Mouse (Mus musculus): ENCODE data around the gene Ggta1.
A peak's percentile ranks its signal among the peaks of the same experiment; 100 is the strongest.

Ggta1 gene

DNA sequence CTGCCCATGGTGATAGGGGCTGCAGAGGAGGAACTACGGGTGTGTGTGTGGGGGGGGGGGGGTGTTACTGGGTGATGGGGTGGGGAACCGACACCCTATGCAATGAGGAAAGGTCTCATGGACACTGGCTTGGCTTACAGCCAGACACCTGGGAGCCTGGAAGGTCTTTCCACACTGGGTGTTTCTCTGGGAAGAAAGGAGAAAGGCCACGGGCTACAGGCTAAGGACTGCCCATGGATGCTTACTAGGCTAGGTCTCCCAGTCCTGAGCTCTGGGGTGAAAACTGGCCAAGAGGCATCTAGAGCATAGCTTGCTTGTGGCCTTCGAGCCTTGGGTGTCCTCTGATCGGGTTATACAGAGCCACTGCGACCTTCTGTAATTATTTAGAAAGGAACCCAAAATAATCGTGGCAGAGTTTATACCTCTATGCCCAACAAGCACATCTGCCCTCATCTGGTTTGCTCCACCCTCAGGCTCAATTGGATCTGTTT, at the start of gene Ggta1:
TSS of gene Ggta1 (minus strand) at position 441 of the 491 bp plus-strand sequence.
- peak in 1 of 2 experiments; percentile 70 for DNase-seq (ENCODE audit: low spot score in 2 of 2)

DNA sequence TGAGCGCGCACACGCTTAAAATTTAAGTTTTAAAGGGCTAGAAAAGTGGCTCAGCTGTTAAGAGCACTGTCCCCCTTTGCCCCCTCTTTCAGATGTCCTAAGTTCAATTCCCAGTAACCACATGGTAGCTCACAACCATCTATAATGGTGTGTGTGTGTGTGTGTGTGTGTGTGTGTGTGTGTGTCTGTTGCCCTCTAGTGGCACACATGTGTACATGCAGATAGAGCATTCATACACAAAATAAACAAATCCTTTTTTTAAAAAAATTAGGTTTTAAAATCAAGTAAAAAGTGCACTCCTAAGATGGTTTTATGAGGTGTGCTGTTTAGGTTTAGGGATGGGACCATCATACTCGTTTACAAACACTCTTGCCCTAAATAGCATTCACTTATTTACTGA, 49.2 kb upstream of the Ggta1 start:
- DNase-seq (ENCODE audit: low spot score in 2 of 2), result no peak

DNA sequence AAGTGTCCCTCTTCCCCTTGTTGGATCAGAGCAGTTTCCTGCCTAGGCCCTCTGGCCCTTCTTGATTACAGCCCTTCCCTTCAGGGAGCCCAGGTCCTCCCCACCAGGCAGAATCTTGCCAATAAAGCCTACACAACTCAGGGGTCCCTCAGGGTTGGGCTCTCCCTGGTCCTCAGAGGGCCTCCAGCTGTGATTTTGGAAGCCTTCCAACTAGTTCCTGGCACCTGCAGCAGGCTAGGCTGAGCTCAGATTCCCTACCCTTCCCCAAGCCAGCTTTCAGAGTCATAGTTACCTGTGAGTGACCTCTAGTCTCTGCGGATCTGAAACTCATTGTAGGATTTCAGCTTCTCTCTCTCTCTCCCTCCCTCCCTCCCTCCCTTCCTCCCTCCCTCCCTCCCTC, 47.9 kb upstream of the Ggta1 start:
- DNase-seq (ENCODE audit: low spot score in 2 of 2), result no peak

DNA sequence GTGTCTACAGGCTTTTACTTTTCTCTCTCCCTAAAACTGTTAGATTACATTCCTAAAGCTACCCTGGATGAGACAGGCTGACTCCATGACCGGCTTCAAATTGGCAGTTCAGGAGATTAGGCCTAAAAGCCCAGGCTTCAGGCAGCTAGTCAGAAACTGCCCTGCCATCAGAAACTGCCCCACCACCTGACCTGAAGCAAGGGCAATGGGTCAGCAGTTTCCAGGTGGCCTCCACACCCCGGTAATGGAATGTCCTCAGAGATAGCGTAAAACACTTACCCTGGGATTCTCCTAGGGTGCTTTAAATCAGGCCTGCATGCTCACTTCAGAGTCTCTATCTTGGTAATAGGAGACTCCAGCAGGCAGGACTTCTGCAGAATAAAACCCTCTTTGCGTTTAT, 46.9 kb upstream of the Ggta1 start:
- no peak for DNase-seq (ENCODE audit: low spot score in 2 of 2)

DNA sequence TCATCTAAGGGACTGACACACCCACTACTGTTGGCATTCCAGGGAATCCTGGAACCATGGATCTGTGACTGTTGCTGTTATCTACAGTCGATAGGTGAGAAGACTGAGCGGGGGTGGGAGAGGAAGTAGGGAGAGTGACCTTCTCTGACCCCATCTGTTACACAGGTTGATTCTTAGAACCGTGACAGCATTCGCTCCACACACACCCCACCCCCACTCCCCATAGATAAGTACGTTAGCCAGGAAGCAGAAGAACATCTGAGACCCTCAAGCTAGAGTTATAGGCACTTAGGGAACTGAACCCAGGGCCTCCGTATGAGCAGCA, 46.3 kb upstream of the Ggta1 start:
- DNase-seq (ENCODE audit: low spot score in 2 of 2), result no peak

DNA sequence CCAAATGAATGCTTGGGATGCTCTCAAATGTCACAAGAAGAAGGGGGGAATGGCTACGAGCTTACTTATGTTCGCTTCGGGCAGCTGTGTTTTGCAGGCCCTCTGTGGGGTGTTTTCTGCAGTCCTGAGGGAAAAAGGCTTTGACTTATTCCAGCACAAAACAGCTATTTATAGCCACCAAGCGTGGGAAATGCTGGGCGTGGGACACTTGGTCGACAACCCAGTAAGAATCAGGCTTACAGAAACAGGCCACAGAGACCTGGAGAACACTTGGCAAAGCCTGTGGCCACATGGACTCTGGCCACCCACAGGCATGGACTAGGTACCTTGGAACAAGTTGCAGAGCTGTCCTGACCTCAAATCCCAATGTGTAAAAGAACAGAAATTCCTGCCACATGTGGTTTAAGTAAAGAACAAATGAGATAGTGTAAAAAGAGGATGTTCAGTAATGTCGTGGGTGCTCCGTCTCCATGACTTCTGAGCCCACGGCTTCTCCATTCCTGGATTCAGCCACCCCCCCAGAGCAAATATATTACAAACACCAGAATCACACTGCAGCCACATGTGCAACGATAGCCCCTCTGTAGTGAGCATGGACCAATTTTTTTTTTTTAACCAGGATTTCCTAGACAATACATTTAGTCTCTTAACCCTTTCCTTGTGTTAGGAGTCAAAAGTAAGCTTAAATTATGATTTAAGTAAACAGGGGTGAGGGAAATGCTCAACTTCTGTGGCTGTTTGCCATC, 45.7 kb upstream of the Ggta1 start:
- DNase-seq (ENCODE audit: low spot score in 2 of 2), result no peak

DNA sequence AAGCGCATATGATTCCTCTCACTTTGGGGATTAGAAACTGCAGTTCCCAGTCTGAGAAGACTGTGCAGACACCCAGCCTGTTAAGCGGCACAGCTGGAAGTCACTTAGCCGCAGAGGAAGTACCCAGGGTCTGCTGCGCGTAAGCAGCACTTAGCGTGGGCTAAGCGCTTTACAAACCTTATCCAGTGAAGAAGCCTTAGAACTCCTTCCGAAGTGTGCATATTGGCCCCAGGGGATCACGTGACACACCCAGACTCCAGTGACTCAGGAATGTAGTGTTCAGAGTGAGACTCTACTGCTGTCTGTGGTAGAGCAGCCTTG, 44.1 kb upstream of the Ggta1 start:
- DNase-seq (ENCODE audit: low spot score in 2 of 2), result peak in 1 of 2 experiments; percentile 40

DNA sequence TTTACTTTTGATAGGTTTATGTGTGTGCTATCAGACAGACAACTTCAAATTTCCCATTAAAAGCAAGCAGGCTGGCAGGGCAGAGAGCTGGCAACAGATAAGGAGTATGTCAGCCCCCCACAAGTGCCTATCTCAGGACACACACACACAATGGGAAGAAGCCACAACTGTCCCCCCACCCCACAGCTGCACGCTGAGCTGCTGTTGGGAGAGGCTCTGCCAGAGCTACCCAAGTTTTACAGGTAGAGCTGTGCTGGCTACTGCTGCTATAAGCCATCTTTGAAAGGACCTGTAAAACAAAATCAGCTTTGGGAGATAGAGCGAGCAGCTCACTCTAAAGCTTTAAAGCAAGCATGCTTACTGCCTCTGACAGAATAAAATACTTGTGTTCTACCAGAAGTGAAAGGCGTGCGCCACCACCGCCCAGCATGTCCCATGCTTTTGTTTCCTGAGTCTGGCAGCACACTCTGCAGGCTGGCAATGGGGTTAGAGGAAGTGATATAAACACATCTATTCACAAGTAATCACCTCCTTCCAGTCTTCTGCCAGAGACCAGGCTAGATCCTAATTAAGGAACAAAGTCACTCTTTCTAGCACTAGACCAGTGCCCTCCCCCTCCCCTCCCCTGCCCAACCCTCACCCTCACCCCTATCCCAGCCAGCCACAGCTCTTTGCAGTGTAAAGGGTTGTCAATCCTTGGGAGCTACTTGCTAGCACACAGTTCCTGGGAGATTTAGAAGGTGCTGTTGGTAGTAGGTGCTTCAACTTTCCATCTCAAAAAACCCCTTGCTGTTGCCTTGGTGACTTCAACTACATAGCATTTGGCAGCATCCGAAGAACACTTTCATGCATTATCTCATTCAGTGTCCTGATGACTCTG, 43.5 kb upstream of the Ggta1 start:
- DNase-seq (ENCODE audit: low spot score in 2 of 2), result peak in 1 of 2 experiments; percentile 48

DNA sequence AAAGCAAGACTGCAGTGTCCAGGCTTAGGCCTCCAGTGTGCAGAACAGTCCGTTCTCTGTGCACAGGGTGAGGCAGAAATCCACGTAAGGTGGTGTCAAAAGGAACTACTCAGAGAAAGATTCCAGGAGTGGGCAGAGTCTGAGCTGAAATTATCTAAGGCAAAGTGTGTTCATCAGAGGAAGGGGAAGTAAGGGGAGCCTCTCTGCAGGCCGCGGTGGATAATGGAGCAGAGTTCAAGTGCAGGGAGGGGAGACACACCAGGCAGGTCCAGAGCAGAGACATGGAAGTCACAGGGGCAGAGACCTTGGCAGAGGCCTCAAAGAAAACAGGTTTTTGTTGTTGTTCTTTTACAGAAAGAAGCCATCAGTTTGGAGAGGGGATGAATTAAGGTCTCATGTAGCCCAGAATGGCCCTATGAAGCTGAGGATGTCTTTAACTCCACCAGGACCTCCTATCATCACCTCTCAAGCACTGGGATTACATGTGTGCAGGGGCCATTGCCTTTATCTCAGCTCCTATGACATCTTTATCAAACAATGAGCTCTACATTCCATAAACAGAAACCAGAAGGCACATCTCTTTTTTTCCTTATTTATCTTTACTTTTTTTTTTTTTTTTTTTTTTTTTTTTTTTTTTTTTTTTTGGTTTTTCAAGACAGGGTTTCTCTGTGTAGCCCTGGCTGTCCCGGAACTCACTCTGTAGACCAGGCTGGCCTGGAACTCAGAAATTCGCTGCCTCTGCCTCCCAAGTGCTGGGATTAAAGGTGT, 42.7 kb upstream of the Ggta1 start:
- no peak for DNase-seq (ENCODE audit: low spot score in 2 of 2)

DNA sequence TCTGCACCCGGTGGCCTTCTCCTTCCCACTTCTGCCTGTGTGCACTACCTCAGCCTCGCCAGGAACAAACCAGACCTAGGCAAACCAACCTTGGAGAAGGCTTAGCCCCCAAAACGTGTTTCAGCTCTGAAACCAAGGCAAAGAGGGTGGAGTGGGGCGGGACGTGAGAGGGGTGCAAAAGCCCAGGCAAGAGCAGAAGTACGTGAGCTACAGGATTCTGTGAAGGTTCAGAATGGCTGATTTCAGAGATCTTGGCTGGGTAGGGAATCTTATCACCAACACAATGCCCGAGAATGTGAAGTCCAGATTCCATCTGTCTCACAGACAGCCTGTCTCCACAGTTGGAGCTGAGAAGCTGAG, 41.4 kb upstream of the Ggta1 start:
- DNase-seq (ENCODE audit: low spot score in 2 of 2), result peak; percentile 42 to 74

DNA sequence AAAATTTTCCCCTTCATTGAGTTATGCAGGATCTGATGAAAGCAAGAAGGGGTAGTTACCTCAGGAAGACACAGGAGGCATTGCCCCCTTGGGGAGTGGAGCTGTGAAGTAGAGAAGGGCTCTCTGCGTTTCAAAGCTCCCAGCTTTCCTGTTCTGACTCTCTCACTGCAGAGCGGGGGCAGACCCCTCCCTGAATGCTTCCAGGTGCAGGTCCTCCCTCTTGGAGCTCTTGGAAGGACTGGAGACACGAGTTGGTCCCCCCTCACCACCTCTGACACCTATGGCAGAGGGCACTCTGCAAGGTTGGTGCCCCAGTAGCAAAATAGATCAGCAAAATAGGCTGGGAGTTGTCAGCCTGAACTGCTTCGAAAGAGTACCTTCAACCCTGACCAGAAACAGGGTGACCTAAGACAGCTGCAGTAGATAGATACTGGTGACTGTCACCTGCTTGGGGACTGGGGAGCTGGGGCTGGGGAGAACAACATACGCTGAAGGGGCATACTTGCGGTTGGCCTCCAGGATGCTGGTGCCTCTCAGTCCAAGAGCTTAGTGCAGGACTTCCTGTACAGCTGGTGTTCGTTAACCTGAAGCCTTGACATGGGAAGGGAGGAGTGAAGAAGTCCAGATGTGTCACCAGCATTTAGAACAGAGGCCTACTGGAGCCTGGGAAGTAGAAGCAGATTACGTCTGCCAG, 40.8 kb upstream of the Ggta1 start:
- DNase-seq (ENCODE audit: low spot score in 2 of 2), result peak; percentile 47 to 72

DNA sequence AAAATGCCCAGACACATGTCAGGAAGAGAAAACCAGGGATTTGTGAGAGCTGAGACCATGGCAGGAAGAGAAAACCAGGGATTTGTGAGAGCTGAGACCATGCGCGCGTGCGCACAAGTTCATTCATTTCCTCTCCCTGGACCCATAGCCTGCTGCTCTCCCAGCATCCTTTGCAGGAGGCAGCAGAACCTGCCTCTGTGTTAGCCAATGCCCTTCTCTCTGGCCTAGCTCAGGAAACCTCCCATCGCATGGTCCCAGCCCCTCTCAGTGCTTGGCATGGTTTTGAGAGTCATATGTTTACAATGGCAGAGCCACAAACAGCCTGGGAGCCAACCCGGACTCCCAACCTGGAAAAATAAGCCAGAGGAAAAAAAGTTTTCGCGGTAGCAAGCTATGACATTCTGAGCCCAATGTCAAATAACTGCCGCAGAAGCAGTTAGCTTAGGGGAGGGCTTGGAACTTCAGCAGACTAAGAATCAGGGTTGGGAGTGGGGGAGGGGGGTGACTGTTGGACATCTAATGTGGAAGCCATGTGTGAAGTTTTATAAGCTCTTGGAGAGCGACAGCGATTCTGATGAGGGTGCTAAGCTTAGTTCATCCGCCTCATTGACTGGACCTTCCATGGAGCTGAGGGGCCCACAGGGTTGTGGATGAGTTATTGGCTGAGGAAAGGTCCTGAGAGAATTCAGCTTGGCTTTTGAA, 40.1 kb upstream of the Ggta1 start:
- DNase-seq (ENCODE audit: low spot score in 2 of 2), result no peak

DNA sequence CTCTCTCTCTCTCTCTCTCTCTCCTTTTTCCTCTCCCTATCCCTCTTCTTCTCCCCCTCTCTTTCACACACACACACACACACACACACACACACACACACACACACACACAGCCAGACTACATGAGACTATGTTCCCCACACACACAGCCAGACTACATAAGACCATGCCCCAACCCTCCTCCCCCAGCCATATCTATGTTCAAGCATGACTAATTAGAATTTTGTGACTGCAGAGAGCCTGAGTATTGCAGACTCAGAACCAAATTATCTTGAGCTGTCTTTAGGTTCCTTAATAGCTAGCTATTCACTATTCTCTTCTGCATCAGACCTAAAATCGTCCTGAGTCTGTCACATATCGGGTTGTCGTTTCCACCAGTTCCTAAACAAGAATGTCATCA, 39.5 kb upstream of the Ggta1 start:
- DNase-seq (ENCODE audit: low spot score in 2 of 2), result no peak

DNA sequence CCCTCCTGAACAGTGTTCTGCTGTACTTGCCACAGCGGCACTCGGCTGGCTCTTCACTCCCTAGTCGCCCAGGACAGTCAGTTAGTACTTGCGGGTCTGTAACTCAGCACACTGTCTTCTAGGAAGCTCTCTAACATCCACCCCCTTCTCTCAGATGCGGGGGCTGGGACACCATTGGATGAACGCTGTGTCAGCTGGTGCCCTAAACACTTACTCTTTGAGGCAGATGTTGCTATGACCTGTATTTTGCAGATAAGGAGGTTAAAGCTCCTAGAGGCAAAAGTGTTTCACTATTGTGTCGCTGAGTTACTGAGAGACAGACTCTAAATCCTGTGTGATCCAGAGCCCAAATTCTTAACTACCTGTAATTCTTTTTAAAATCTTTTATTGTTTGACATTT, 36.4 kb upstream of the Ggta1 start:
- DNase-seq (ENCODE audit: low spot score in 2 of 2), result peak in 1 of 2 experiments; percentile 25

DNA sequence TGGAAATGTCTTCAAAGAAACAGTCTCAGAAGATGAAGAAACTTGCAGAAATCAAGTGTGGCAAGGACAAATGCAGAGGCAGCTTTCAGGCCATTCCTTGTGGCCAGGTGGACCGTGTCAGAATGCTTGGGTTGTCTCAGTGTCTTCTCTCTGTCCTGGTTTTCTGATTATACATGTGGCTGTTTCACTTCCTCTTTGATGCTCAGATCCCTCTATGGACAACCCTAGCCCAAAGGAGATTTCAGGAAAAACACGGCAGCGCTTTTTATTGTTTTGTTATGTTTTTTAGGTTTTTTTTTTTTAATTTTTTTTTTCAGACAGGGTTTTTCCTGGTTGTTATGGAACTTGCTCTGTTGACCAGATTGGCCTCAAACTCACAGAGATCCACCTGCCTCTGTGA, 35.9 kb upstream of the Ggta1 start:
- no peak for DNase-seq (ENCODE audit: low spot score in 2 of 2)

DNA sequence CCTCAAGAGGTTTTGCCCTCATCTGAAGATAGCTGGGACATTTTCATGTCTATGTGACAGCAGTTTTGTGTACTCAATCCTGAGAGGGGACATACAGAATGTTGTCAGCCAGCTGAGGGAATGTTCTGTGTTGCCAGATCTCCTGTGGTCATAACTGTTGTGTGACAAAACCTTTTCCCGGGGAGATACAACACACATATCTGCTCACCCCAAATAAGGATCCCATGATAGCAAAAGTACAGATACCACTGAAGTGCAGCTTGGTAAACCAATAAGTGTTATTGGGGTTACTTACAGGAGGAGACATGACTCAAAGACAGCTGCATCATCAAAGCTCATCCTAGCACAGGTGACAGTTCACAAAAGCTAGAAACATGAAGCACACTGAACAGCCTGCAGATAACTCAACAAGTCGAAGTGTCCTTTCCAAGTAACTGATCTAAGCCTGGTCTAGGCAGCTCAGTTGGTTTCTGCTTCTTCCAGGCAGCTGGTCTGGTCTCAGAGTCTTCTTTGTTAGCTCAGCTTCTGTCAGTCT, 34.7 kb upstream of the Ggta1 start:
- no peak for DNase-seq (ENCODE audit: low spot score in 2 of 2)

DNA sequence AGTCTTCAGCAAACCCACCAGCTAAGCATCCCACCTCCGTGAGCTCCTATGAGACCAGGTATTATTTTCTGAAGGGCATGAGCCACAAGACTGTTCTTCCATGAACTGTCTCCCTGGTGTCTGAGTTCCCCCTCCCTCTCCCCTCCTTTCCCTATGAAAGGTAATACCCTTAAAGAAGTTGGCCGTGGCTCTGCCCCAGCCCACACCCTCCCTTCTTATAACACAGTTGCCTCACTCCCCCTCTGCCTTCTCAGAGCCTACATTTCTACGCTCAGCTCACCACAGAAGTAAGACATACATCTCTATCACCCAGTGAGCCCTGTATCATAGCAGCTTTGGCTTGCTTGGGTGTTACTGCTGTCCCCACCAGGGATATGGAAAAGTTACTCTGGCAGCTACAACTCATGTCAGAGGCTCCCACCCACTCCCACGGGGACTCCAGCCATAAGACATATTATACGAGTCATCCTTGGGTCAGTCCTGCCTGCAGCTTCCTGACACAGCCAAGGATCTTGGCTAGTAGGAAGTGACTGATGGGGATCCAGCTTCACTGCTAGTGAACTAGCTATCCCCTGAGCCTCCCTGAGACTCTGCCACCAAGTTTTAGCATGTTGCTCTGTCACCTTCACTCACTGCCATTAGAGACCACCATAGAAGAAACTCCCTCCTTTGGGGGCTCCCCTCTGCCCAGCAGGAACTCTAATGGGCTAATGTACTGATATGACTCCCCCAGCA, 33.4 kb upstream of the Ggta1 start:
- no peak for DNase-seq (ENCODE audit: low spot score in 2 of 2)

DNA sequence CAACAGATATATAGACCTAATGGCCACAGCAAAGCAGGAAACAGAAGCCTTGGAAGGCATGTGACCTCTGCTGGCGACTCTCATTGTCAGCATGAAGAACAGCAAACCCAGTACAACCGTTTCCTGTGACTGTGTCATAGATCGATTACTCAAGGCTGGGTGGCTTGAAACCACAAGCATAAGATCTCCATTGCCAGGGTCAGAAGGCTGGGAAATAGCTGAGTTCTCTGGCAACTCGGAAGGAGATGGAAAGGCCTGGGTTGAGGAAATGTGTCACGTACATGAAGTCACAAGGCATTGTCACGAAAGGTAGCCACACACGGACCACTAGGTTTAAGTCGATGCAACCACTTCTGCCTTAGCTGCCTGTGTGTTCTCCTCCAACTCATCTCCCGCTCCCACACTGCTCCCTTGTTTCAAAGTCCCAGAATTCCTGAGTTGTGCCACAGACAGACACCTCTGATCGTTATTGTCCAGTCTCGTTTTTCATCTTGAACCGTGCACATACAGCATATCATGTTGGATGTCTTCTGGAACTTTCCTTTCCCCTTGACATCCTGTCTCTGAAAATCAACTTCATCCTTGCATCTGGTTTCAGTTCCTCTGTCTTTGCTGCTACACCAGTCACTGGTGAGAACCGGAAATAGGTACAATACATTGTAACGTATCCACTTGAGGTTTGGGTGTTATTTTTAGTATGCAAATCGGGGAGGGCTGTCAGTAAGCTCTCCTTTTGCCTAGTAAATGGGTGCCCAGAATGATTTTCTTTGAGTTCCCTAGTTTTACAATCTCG, 32.7 kb upstream of the Ggta1 start:
- DNase-seq (ENCODE audit: low spot score in 2 of 2), result peak; percentile 44 to 73

DNA sequence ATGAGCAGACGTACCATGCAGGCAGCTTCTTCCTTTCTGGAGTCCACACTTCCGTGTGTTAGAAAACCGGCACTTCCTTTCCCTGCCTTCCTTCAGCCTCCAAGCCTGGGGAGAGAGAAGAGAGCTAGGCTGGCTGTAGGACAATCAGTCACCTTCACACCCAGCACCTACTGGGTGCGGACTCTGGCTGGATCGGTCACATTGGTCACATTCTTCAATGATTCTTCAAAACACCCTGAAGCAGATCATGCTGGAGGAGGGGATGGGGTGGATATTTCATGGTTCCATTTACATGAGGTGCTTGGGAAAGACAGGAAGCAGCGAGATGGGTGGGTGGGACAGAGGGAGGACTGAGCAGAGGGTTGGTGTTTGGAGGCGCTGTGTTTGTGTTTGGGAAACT, 30.5 kb upstream of the Ggta1 start:
- DNase-seq (ENCODE audit: low spot score in 2 of 2), result no peak

DNA sequence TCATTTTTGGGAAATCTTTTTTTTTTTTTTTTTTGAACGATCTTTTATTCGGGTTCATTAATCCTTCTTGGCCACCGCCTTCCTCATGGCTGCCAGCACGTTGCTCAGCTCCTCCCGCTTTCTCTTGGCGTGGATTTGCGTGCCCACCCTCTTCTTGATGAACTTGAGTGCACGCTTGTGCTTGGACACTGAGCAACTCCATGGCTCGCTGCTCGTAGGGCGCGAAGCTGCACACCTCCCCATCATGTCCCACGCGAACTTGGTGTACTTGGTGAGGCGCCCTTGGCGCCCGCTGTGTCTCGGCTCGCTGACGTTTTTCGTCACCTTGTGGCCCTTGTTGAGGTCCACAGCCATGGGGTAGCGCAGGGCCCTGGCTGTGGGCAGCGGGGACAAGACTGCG, 28.1 kb upstream of the Ggta1 start:
- no peak for DNase-seq (ENCODE audit: low spot score in 2 of 2)
